Mouse (Mus musculus): ENCODE data around the gene Josd2.

Josd2 gene

GRCm38 (mm10) chr7:44470696-44471612 is 3.2 kb downstream of the Josd2 start:
- no peak for ATAC-seq (ENCODE audit: insufficient number of reproducible peaks, low FRiP score, low TSS enrichment)

GRCm38 (mm10) chr7:44471880-44472557 is 4.2 kb downstream of the Josd2 start:
- ATAC-seq (ENCODE audit: insufficient number of reproducible peaks, low FRiP score, low TSS enrichment), result no peak

GRCm38 (mm10) chr7:44472558-44472885 is 4.7 kb downstream of the Josd2 start:
- no peak for ATAC-seq (ENCODE audit: insufficient number of reproducible peaks, low FRiP score, low TSS enrichment)

GRCm38 (mm10) chr7:44472961-44473646 is 5.3 kb downstream of the Josd2 start:
- ATAC-seq (ENCODE audit: insufficient number of reproducible peaks, low FRiP score, low TSS enrichment), result no peak

DNA sequence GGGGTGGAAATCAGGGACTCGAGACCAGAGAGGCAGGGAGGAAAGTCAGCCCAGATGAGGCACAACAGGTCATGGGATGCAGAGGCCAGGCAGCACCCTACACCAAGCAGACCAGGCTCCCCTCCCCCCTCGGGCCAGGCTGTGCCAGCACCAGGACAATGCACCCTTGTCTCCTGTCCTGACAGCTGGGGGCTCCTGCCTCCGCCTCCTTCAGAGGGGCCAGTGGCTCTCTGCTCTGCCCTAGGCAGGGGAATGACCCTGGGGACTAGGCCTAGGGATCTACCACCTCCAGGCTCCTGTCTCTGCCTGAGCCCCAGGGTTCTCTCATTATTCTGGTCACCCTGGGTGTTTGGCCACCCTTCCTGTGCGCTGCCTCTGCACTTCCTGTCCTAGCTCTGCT is 6.6 kb downstream of the Josd2 start:
- ATAC-seq (ENCODE audit: insufficient number of reproducible peaks, low FRiP score, low TSS enrichment), result no peak; the same call in 1 of the 2 replicates

GRCm38 (mm10) chr7:44475046-44475614 is 7.3 kb downstream of the Josd2 start:
- no peak for ATAC-seq (ENCODE audit: insufficient number of reproducible peaks, low FRiP score, low TSS enrichment)

GRCm38 (mm10) chr7:44482836-44483435 is 15.2 kb downstream of the Josd2 start:
- no peak for ATAC-seq (ENCODE audit: insufficient number of reproducible peaks, low FRiP score, low TSS enrichment)

DNA sequence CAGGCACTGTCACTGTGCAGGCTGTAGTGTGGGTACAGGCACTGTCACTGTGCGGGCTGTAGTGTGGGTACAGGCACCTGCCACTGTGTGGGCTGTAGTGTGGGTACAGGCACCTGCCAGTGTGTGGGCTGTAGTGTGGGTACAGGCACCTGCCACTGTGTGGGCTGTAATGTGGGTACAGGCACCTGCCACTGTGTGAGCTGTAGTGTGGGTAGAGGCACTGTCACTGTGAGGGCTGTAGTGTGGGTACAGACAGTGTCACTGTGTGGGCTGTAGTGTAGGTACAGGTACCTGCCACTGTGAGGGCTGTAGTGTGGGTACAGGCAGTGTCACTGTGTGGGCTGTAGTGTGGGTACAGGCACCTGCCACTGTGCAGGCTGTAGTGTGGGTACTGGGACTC is 16.3 kb downstream of the Josd2 start:
- no peak for ATAC-seq (ENCODE audit: insufficient number of reproducible peaks, low FRiP score, low TSS enrichment)

DNA sequence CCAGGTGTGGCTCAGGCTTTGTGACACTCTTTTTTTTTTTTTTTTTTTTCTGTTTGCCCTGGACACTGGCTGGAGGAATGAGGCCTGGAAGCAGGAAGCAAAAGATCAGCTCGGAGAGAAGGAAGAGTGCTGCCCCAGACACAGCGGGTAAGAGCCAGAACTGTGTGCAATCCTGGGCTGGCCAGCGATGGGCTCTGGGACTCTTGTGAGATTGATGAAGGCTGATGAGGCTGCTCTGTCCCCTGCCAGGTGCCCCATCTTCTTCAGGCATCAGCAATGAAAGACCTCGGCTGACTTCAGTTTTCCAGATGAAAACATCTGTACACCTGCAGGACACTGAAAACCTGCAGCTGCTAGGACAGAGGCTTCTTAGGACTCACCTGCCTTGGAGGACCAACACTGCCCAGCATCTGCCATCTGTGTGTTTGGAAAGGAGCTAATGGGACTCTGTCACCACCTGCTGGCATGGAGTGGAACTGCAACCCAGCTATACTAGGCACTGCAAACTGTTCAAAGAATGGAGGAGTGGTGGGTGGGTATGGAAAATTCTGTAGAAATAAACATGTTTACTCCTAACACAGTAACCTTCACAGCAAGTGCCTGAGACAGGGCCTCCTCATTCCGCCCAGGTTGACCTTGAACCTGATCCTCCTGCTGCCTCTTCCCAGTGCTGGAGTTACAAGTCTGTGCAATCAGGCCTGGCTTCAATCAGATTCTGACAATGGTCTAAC is 17.2 kb downstream of the Josd2 start:
- peak; percentile 65; the same call in 1 of the 2 replicates for ATAC-seq (ENCODE audit: insufficient number of reproducible peaks, low FRiP score, low TSS enrichment)

GRCm38 (mm10) chr7:44485572-44486195 is 17.9 kb downstream of the Josd2 start:
- ATAC-seq (ENCODE audit: insufficient number of reproducible peaks, low FRiP score, low TSS enrichment), result no peak

- ATAC-seq (ENCODE audit: insufficient number of reproducible peaks, low FRiP score, low TSS enrichment), result no peak
These were observed 19.3 kb downstream of the Josd2 start for GRCm38 (mm10) chr7:44486927-44487575.

DNA sequence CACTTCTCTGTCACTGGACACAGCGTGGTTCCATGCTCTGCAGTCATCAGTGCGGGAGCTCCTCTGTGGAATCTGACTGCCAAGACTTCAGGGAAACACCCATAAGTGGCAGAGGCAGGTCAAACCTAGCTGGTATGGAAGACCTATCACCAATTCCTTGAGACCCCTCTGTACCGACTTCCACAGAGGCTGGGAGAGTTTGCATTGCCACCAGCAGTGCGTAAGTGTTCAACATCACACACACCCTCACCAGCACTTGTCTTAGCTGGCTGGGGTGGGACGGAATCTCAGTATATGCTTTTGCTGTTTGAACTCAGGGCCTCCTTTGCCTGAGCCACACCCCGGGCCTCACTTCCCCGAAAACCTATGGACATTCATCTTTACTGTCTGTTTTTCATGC is 20.2 kb downstream of the Josd2 start:
- ATAC-seq (ENCODE audit: insufficient number of reproducible peaks, low FRiP score, low TSS enrichment), result no peak

DNA sequence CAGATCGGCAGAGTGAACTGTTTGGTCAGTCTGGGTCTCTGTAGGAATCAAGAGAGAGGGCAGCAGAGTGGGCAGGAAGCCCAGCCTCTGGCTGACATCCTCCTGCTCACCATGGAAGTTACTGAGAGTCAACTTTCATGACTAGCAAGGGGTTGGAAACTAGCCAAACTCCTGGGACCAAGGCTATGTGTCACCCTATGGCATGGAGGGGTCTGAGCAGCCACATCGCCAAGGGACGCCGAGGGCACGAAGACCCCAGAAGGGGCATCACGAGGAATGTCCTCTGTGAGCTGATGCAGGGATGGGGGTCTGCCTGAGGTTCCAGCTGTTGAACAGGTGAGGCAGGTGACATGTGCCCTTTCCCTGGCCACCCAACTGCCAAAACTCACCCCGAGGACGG is 20.8 kb downstream of the Josd2 start:
- ATAC-seq (ENCODE audit: insufficient number of reproducible peaks, low FRiP score, low TSS enrichment), result no peak

GRCm38 (mm10) chr7:44490281-44490680 is 22.5 kb downstream of the Josd2 start:
- no peak for ATAC-seq (ENCODE audit: insufficient number of reproducible peaks, low FRiP score, low TSS enrichment)

DNA sequence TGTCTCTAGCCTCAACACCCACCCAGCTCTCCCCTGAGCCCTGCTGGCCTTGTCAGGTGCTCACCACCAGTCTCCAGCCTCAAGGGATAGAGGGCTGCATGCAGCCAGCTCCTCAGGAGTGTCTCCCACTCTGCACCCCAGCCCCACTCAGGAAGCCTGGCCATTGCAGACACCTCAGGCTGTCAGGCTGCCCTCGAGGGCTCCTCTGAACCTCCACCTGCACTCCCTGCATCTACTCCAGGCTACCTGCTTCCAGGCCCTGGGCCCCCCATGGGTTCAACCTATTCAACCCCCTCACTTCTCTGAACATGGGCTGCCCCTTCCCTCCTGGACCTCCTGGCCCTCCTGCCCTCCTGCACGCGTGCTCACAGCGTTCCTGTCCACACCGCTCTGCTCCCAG is 23.6 kb downstream of the Josd2 start:
- no peak for ATAC-seq (ENCODE audit: insufficient number of reproducible peaks, low FRiP score, low TSS enrichment)

- no peak for ATAC-seq (ENCODE audit: insufficient number of reproducible peaks, low FRiP score, low TSS enrichment)
These were observed 24.5 kb downstream of the Josd2 start for GRCm38 (mm10) chr7:44492166-44492826.

DNA sequence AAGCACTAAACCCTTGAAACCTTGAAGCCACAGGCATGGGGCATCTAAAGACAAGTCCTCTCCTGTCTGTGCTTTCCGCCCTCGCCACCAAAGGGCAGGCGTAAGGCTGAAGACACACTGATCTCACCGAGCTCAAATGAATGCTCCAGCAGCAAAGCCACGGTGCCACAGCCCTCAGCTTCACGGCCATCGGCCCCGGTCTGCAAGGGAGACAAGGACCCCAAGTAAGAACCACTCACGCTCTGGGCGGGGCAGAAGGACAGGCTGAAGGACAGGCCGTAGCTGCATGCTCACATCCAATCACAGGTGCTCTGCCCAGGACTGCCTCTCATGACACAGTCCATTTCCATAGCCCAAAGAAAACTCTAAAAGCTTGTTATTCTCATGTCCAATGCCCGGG is 26.9 kb downstream of the Josd2 start:
- ATAC-seq (ENCODE audit: insufficient number of reproducible peaks, low FRiP score, low TSS enrichment), result no peak

DNA sequence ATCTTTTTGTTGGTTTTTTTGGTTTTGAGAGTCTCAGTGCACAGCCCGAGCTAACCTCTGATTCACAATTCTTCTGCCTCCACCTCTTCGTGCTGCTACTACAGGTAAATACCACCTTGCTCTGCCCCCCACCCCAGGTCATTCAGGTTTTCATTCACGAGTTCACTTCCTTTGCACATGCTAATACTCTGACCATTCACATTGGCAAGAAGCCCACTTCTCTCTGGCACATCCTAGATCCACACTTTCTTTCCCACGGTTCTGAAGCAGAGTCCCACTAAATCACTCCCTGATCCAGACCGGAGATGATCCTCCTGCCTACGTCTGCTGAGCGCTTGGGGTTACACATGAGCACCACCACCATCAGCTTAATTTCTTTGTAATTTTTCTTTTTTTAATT is 27.3 kb downstream of the Josd2 start:
- no peak for ATAC-seq (ENCODE audit: insufficient number of reproducible peaks, low FRiP score, low TSS enrichment)
